Mouse (Mus musculus) lung, adult 2 months (tissue): Measurements from ENCODE around the gene Med13.

Experiments used
- CTCF ChIP-seq: fragments of 200-500 bp; IDR thresholded peaks from 2 replicates; pipeline ENCODE4 v1.5.1; 2011; ENCODE audit warnings: mild to moderate bottlenecking, low read length, control low read depth; ENCODE audit not compliant: insufficient read depth
- POLR2A ChIP-seq: fragments of 200-500 bp; IDR thresholded peaks from 2 replicates; pipeline ENCODE4 v1.6.1; 2011; ENCODE audit warnings: low read depth, mild to moderate bottlenecking, control low read depth, low read length, borderline replicate concordance; ENCODE audit errors: extremely low read depth

GRCm38 (mm10) chr11:86378981-86379380, 21.6 kb upstream of the Med13 start:
- no peak for TF ChIP-seq CTCF
- no peak for TF ChIP-seq POLR2A
